Mouse (Mus musculus) lung, embryonic 14.5 days (tissue): ENCODE data around the gene St8sia2. TPM values are rescaled to one million over a fixed set of nuclear protein-coding genes. Genes with fewer than 3 reads are reported as not detected.
"Not testable (repeated sequence)": the region's sequence is repeated elsewhere in the genome, so short reads cannot be mapped to it uniquely, and the experiment has no call there.

Experiments used
- ATAC-seq: fragments of 200-750 bp; cut with Nextera tagmentation; 2 replicates; pipeline ENCODE4 v1.8.0; 2017; ENCODE audit warnings: mild to moderate bottlenecking, moderate TSS enrichment, moderate library complexity; ENCODE audit not compliant: insufficient read depth
- DNase-seq: peaks from one replicate; pipeline ENCODE4 v3.0.0-alpha.2; 2015
- H3K27ac ChIP-seq: fragments of 300-500 bp; sonication (generic); 2 replicates; pipeline ENCODE4 v1.5.1; 2014; ENCODE audit warnings: low read depth, mild to moderate bottlenecking, moderate library complexity
- H3K27me3 ChIP-seq: fragments of 300-500 bp; sonication (generic); 2 replicates; pipeline ENCODE4 v1.6.1; 2014; ENCODE audit warnings: low read length, control low read depth; ENCODE audit not compliant: insufficient read depth
- H3K36me3 ChIP-seq: fragments of 300-500 bp; sonication (generic); 2 replicates; pipeline ENCODE4 v1.6.1; 2014; ENCODE audit warnings: control low read depth; ENCODE audit not compliant: insufficient read depth
- H3K4me1 ChIP-seq: fragments of 300-500 bp; sonication (generic); 2 replicates; pipeline ENCODE4 v1.6.1; 2014; ENCODE audit warnings: antibody characterized with exemption, control low read depth; ENCODE audit not compliant: insufficient read depth
- H3K4me2 ChIP-seq: fragments of 300-500 bp; sonication (generic); 2 replicates; pipeline ENCODE4 v1.6.1; 2014; ENCODE audit warnings: mild to moderate bottlenecking
- H3K4me3 ChIP-seq: fragments of 300-500 bp; sonication (generic); 2 replicates; pipeline ENCODE4 v1.5.1; 2014; ENCODE audit warnings: low read depth, low read length
- H3K9ac ChIP-seq: fragments of 300-500 bp; sonication (generic); 2 replicates; pipeline ENCODE4 v1.6.1; 2014
- H3K9me3 ChIP-seq: fragments of 300-500 bp; sonication (generic); 2 replicates; pipeline ENCODE4 v1.6.1; 2016; ENCODE audit warnings: low read depth, low read length, control low read depth
- CTCF ChIP-seq: IDR thresholded peaks from 2 replicates; pipeline ENCODE4 v1.5.1; 2016; ENCODE audit warnings: antibody characterized with exemption, low read depth
- WGBS: fragments of 180-500 bp; shearing (Covaris S2); extraction: QIAGEN DNeasy Blood & Tissue Kit; methylation state at CpG from one replicate; pipeline ENCODE4 v1.1.7; 2014; 5-methylcytosine and 5-hydroxymethylcytosine counted together
- polyA plus RNA-seq: library from polyadenylated mRNA; unstranded; fragments of >200 nt; fragmentation: Nextera tagmentation; extraction: Ambion mirVana; gene quantifications from 2 replicates; pipeline ENCODE4 v1.2.1, GENCODE M21; 2014

St8sia2 gene
- polyA plus RNA-seq, 1 experiment from 2014 or later, result 19.0 TPM

DNA sequence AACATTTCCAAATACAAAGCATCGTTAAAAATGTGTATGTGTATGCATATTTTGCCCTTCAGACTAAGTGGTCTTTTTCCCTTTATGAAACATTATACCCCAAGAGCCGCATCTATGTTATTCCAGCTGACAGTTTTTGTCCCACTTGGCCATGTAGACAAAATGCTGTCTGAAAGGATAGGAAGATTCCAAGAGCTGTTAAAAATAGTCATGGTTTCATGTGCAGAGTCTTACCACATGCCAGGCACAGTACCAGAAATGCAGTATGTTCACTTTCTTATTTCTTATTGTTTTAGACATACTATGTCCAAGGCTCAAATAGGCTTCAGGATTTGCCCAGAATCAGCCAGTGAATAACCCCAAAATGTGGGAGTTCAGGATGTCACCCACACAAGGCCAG, 24.1 kb downstream of the St8sia2 start:
- 86% methylated on average over 2 of the region's 2 CpGs for WGBS
- H3K4me1 ChIP-seq, result no peaks in the 10 kb centered on the region
- H3K27me3 ChIP-seq, result no peaks in the 10 kb centered on the region
- ATAC-seq, result no peak
- H3K4me3 ChIP-seq, result no peak overlapping the region
- no peak overlapping the region for H3K27ac ChIP-seq
- H3K9me3 ChIP-seq, result no peaks in the 10 kb centered on the region
- no peak overlapping the region for H3K4me2 ChIP-seq
- TF ChIP-seq CTCF, result no peak
- H3K9ac ChIP-seq, result no peak overlapping the region
- no peaks in the 10 kb centered on the region for H3K36me3 ChIP-seq
- DNase-seq, result no peak

DNA sequence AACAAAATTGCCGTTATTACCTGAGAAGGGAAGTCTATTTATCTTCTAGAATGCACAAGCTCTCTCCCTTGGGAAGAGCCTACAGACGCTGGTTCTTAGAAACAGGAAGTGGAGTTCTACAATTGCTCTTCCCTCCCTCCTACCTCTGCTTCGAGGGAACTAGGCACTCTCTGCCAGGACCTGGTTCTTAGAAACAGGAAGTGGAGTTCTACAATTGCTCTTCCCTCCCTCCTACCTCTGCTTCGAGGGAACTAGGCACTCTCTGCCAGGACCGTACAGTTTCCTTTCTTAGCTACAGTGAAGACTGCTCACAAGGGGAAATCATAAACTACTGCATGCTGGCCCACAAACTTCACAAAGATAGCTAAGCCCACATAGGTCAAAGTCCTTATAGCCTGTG, 41.3 kb downstream of the St8sia2 start:
- H3K27me3 ChIP-seq, H3K4me3 ChIP-seq, H3K36me3 ChIP-seq, H3K4me2 ChIP-seq, H3K9ac ChIP-seq, H3K9me3 ChIP-seq, H3K4me1 ChIP-seq, H3K27ac ChIP-seq, DNase-seq, ATAC-seq: not testable (repeated sequence)
- WGBS, result 53% methylated on average over 5 of the region's 5 CpGs

DNA sequence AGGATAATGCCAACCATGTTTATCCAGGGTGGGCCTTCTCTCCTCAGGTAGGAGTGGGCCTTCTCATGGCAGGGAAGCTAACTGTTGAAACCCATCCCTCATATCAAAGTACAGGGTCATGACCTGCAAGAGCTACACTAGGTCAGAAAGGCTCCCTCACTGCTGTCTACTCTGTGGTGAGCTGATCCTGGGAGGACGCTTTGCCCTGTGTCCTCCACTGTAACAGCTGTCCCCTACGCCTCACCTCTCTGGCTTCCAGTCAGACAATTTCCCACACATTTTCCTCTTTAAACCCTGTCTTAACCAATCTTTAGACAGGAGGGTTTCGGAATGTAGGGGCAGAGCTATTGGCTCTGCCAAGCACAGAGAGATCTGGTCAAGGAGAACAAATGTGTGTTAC, 48.3 kb downstream of the St8sia2 start:
- 86% methylated on average over 3 of the region's 3 CpGs for WGBS

DNA sequence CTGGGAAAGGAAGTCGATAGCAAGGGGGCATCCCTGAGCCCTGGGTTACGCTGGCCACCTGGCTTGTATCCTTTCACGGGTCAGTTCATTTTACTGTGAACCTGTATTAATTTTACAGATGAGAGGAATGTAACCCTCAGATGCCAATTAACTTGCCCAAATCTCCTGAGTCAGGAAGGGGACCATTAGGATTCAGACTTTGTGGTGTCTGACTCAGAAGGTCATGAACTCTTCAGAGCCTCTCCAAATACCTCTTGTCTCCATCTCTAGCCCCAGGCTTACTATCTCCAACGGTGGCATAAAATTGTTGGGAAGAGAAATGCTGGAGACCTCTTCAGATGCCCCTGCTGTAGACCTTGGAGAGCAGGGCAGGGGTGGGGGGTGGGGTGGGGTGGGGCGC, 51.1 kb downstream of the St8sia2 start:
- no peaks in the 10 kb centered on the region for H3K4me1 ChIP-seq
- H3K4me3 ChIP-seq, result no peak overlapping the region
- H3K27ac ChIP-seq, result no peak overlapping the region
- H3K36me3 ChIP-seq, result peaks cover 38% of the 10 kb centered on the region
- H3K9ac ChIP-seq, result no peak overlapping the region
- ATAC-seq (no peak), DNase-seq (no peak)
- WGBS, result 69% methylated on average over 5 of the region's 5 CpGs
- no peak overlapping the region for H3K4me2 ChIP-seq
- no peaks in the 10 kb centered on the region for H3K9me3 ChIP-seq
- H3K27me3 ChIP-seq, result no peaks in the 10 kb centered on the region
- no peak for TF ChIP-seq CTCF

More for the DNA sequence above, 48.3 kb downstream of the St8sia2 start:
- no peak overlapping the region for H3K4me3 ChIP-seq
- no peak overlapping the region for H3K27ac ChIP-seq
- no peaks in the 10 kb centered on the region for H3K4me1 ChIP-seq
- TF ChIP-seq CTCF, result no peak
- H3K9me3 ChIP-seq, result no peaks in the 10 kb centered on the region
- no peaks in the 10 kb centered on the region for H3K27me3 ChIP-seq
- H3K4me2 ChIP-seq, result no peak overlapping the region
- ATAC-seq (no peak), DNase-seq (no peak)
- H3K36me3 ChIP-seq, result peaks cover 32% of the 10 kb centered on the region; the same call in 1 of the 2 replicates
- no peak overlapping the region for H3K9ac ChIP-seq

DNA sequence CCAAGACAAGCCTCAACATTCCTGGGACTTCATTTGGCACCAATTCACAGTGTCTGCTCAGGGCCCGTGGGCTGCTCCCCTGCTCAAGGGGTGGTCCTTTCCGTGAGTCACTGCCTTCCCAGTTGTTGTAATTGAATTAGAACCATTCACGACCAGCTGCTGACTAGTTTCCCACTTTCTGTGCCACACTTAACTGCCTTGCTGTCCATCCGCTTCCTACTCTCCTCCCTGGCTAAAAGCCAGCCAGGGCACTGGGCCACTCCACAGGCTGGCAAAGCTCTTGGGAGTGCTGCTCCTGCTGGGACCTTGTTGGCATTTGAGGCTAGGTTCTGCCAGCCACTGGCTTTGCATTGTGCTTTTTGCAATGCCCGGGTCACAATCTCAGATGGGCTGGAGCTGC, 59.0 kb downstream of the St8sia2 start:
- H3K9me3 ChIP-seq, result no peaks in the 10 kb centered on the region
- no peak for ATAC-seq
- no peaks in the 10 kb centered on the region for H3K27me3 ChIP-seq
- DNase-seq, result no peak
- H3K9ac ChIP-seq, result no peak overlapping the region
- no peak overlapping the region for H3K4me3 ChIP-seq
- peaks cover 22% of the 10 kb centered on the region for H3K36me3 ChIP-seq
- H3K4me1 ChIP-seq, result no peaks in the 10 kb centered on the region
- H3K4me2 ChIP-seq, result no peak overlapping the region
- no peak for TF ChIP-seq CTCF
- 67% methylated on average over 5 of the region's 5 CpGs for WGBS
- H3K27ac ChIP-seq, result no peak overlapping the region

DNA sequence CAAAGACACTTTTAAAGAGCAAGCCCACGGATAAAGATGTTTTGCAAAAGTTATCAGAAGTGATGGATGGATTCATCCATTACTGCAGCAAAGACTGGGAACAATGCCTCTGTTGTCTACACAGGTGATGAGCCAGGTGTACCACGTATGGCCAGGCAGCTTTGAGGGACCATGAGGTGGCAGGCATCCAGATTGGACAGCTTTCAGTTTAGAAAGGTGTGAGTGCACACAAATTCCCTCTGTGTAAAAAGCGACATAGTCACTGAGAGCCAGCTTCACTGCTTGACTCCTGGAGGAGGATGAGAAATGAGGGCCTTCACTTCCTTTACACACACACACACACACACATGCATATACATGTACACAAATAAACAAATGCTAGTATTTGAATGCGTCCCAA, 60.4 kb downstream of the St8sia2 start:
- H3K4me2 ChIP-seq, result no peak overlapping the region
- TF ChIP-seq CTCF, result no peak
- H3K9me3 ChIP-seq, result no peaks in the 10 kb centered on the region
- WGBS, result 77% methylated on average over 4 of the region's 4 CpGs
- no peak overlapping the region for H3K4me3 ChIP-seq
- ATAC-seq (no peak), DNase-seq (no peak)
- H3K36me3 ChIP-seq, result peaks cover 15% of the 10 kb centered on the region
- no peak overlapping the region for H3K27ac ChIP-seq
- no peaks in the 10 kb centered on the region for H3K4me1 ChIP-seq
- no peaks in the 10 kb centered on the region for H3K27me3 ChIP-seq
- no peak overlapping the region for H3K9ac ChIP-seq

DNA sequence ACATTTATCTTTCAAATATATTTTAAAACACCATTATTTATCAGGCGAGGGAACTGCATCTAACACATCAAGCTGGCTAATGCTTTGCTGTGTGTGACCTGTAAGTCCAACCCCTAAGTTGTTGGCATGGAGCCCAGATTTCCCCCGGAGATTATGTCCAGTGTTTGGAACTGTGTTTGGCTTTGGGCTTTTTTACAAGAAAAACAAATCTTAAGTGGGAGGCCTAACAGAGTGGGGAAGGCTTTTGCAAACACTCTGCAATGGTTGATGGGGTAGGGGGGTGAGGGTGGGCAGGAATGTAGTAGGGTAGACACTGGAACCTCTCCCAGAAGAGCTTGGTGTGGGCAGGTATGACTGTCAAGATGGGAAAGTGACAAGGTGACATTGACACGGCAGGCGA, 71.8 kb downstream of the St8sia2 start:
- Histone ChIP-seq H3K9me3 (no peaks in the 10 kb centered on the region), H3K4me1 (peaks cover 12% of the 10 kb centered on the region; the same call in 1 of the 2 replicates), H3K9ac (no peak overlapping the region), H3K27me3 (no peaks in the 10 kb centered on the region), H3K36me3 (peaks cover 25% of the 10 kb centered on the region; the same call in 1 of the 2 replicates), H3K27ac (peak overlapping the region; percentile 48; the same call in 1 of the 2 replicates), H3K4me3 (no peak overlapping the region), H3K4me2 (no peak overlapping the region)
- DNase-seq (peak; percentile 93), ATAC-seq (peak; percentile 81)
- TF ChIP-seq CTCF, result no peak
- WGBS, result 17% methylated on average over 4 of the region's 4 CpGs

DNA sequence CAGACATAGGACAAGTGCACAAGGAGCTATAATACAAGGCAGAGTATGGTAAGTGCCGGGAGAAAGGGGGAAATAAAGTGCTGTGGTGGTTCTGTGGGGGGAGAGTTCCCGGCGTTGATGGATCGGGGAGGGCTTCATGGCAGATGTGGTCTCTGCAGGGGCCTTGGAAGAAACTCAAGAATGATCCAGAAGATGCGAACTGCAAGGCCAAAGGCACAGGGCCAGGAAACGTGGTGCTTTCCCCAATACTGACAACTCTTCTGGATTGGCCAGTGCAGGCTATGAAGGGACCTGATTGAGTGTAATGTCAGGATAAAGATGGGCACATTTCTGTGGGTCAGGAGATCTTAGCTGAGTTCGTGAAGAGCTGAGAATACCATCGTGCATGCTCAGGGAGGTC, 74.3 kb downstream of the St8sia2 start:
- Histone ChIP-seq H3K4me1 (peaks cover 12% of the 10 kb centered on the region; the same call in 1 of the 2 replicates), H3K36me3 (peaks cover 19% of the 10 kb centered on the region; the same call in 1 of the 2 replicates), H3K4me2 (no peak overlapping the region), H3K27me3 (no peaks in the 10 kb centered on the region), H3K9me3 (no peaks in the 10 kb centered on the region), H3K4me3 (no peak overlapping the region), H3K9ac (no peak overlapping the region), H3K27ac (no peak overlapping the region)
- DNase-seq (no peak), ATAC-seq (no peak)
- WGBS, result 83% methylated on average over 8 of the region's 8 CpGs
- TF ChIP-seq CTCF, result no peak
